Mouse (Mus musculus): ENCODE data around the gene Rbpjl. TPM values are rescaled to one million over a fixed set of nuclear protein-coding genes. Genes with fewer than 3 reads are reported as not detected.

Gene Rbpjl
- total RNA-seq, 2 experiments from 2014 or later, result 0.34 to 0.45 TPM

- DNase-seq (ENCODE audit: extremely low spot score in 1 of 2, low spot score in 1 of 2), result peak; percentile 90 to 96
Observed at GRCm38 (mm10) chr2:164389499-164389898, 13.4 kb upstream of the Rbpjl start.

GRCm38 (mm10) chr2:164393126-164393525 is 9.8 kb upstream of the Rbpjl start:
- no peak for DNase-seq (ENCODE audit: extremely low spot score in 1 of 2, low spot score in 1 of 2)

- DNase-seq (ENCODE audit: extremely low spot score in 1 of 2, low spot score in 1 of 2), result no peak
Observed at GRCm38 (mm10) chr2:164396076-164396475, 6.9 kb upstream of the Rbpjl start.

GRCm38 (mm10) chr2:164396911-164397310 is 6.0 kb upstream of the Rbpjl start:
- no peak for DNase-seq (ENCODE audit: extremely low spot score in 1 of 2, low spot score in 1 of 2)

GRCm38 (mm10) chr2:164403396-164404081 is 598 bp downstream of the Rbpjl start:
- DNase-seq (ENCODE audit: extremely low spot score in 1 of 2, low spot score in 1 of 2), result no peak

GRCm38 (mm10) chr2:164404082-164404990 is 1.4 kb downstream of the Rbpjl start:
- DNase-seq (ENCODE audit: extremely low spot score in 1 of 2, low spot score in 1 of 2), result no peak

GRCm38 (mm10) chr2:164405060-164405459 is 2.1 kb downstream of the Rbpjl start, which contains the start of gene Matn4:
TSS of gene Matn4 (minus strand) at chr2:164405160.
- DNase-seq (ENCODE audit: extremely low spot score in 1 of 2, low spot score in 1 of 2), result no peak

- DNase-seq (ENCODE audit: extremely low spot score in 1 of 2, low spot score in 1 of 2), result no peak
Observed at GRCm38 (mm10) chr2:164405519-164405918, 2.6 kb downstream of the Rbpjl start.

- peak; percentile 63 to 77 for DNase-seq (ENCODE audit: extremely low spot score in 1 of 2, low spot score in 1 of 2)
Observed at GRCm38 (mm10) chr2:164407708-164408107, 4.8 kb downstream of the Rbpjl start.

- no peak for DNase-seq (ENCODE audit: extremely low spot score in 1 of 2, low spot score in 1 of 2)
Observed at GRCm38 (mm10) chr2:164414167-164414566, 11.2 kb downstream of the Rbpjl start.

GRCm38 (mm10) chr2:164414581-164414980 is 11.6 kb downstream of the Rbpjl start:
- DNase-seq (ENCODE audit: extremely low spot score in 1 of 2, low spot score in 1 of 2), result no peak

- peak in 1 of 2 experiments; percentile 62 for DNase-seq (ENCODE audit: extremely low spot score in 1 of 2, low spot score in 1 of 2)
Observed at GRCm38 (mm10) chr2:164417198-164417597, 14.3 kb downstream of the Rbpjl start.

GRCm38 (mm10) chr2:164418308-164418875 is 15.5 kb downstream of the Rbpjl start:
- no peak for DNase-seq (ENCODE audit: extremely low spot score in 1 of 2, low spot score in 1 of 2)

GRCm38 (mm10) chr2:164419489-164419888 is 16.5 kb downstream of the Rbpjl start:
- DNase-seq (ENCODE audit: extremely low spot score in 1 of 2, low spot score in 1 of 2), result no peak

GRCm38 (mm10) chr2:164421306-164421705 is 18.4 kb downstream of the Rbpjl start:
- no peak for DNase-seq (ENCODE audit: extremely low spot score in 1 of 2, low spot score in 1 of 2)

GRCm38 (mm10) chr2:164421979-164422378 is 19.0 kb downstream of the Rbpjl start:
- no peak for DNase-seq (ENCODE audit: extremely low spot score in 1 of 2, low spot score in 1 of 2)

- DNase-seq (ENCODE audit: extremely low spot score in 1 of 2, low spot score in 1 of 2), result no peak
Observed at GRCm38 (mm10) chr2:164422675-164423393, 19.9 kb downstream of the Rbpjl start.

- DNase-seq (ENCODE audit: extremely low spot score in 1 of 2, low spot score in 1 of 2), result no peak
Observed at GRCm38 (mm10) chr2:164423464-164423863, 20.5 kb downstream of the Rbpjl start.

- DNase-seq (ENCODE audit: extremely low spot score in 1 of 2, low spot score in 1 of 2), result no peak
Observed at GRCm38 (mm10) chr2:164424406-164424805, 21.5 kb downstream of the Rbpjl start.

- DNase-seq (ENCODE audit: extremely low spot score in 1 of 2, low spot score in 1 of 2), result no peak
Observed at GRCm38 (mm10) chr2:164425401-164425800, 22.5 kb downstream of the Rbpjl start.

Measured in layer of hippocampus, postnatal 25 days (tissue).